Mouse (Mus musculus): ENCODE data around the gene Pcsk1. TPM values are rescaled to one million over a fixed set of nuclear protein-coding genes. Genes with fewer than 3 reads are reported as not detected.

Gene Pcsk1
- total RNA-seq (2021) (10 to 100 TPM; 14.4 to 25.3 TPM), polyA plus RNA-seq (2012; rRNA removed) (1.4 TPM in 2 replicates)
- long read RNA-seq, full-length matches to known transcripts: 15 of 19 reads
- long read RNA-seq, partial matches to known transcripts: 1 of 19 reads
- long read RNA-seq, other reads (novel, unspliced or antisense): 3 of 19 reads

GRCm38 (mm10) chr13:75089721-75090410, at the start of gene Pcsk1:
Gene Pcsk1, plus strand, starts transcription at chr13:75089826.
- peak; percentile 19 for DNase-seq

GRCm38 (mm10) chr13:75058818-75059217, 30.8 kb upstream of the Pcsk1 start:
- no peak for DNase-seq

- DNase-seq: no peak
Measured at GRCm38 (mm10) chr13:75063947-75064346, 25.7 kb upstream of the Pcsk1 start.

- no peak for DNase-seq
Measured at GRCm38 (mm10) chr13:75088597-75088996, 1.0 kb upstream of the Pcsk1 start.

GRCm38 (mm10) chr13:75090411-75090779, 769 bp downstream of the Pcsk1 start:
- peak; percentile 10 for DNase-seq

- DNase-seq: no peak
Measured at GRCm38 (mm10) chr13:75091071-75091470, 1.4 kb downstream of the Pcsk1 start.

GRCm38 (mm10) chr13:75095487-75095886, 5.9 kb downstream of the Pcsk1 start:
- no peak for DNase-seq

GRCm38 (mm10) chr13:75113114-75113513, 23.5 kb downstream of the Pcsk1 start:
- DNase-seq: no peak

GRCm38 (mm10) chr13:75114007-75114424, 24.4 kb downstream of the Pcsk1 start:
- no peak for DNase-seq

GRCm38 (mm10) chr13:75114838-75115237, 25.2 kb downstream of the Pcsk1 start:
- DNase-seq: no peak

- no peak for DNase-seq
Measured at GRCm38 (mm10) chr13:75135833-75136232, 46.2 kb downstream of the Pcsk1 start.

- DNase-seq: no peak
Measured at GRCm38 (mm10) chr13:75160661-75161060, 71.0 kb downstream of the Pcsk1 start.

- no peak for DNase-seq
Measured at GRCm38 (mm10) chr13:75163408-75163807, 73.8 kb downstream of the Pcsk1 start.

Measured in adrenal gland, adult 2 months (tissue).